ENCODE assay signal across 24 mouse cellular contexts in genomic region chr2:29387268-29387667, GRCm38 (mm10). TPM values are rescaled to one million over a fixed set of nuclear protein-coding genes. Genes with fewer than 3 reads are reported as not detected.
DNase-seq lines count a peak whose midpoint lies in the region; ATAC-seq and TF ChIP-seq lines count a peak whose summit lies in the region.
"Had no signal": no experiment of that assay in that cellular context is flagged by ENCODE, and none has a peak within 500 bp of the region (broad histone marks: within the 10 kb centered on the region; RNA-seq: fewer than 3 reads in every experiment).

No protein-coding gene starts in this region.

- no peak for TF ChIP-seq POLR2A in liver, adult 2 months (IDR thresholded peaks at IDR 0.05; ENCODE audit: extremely low read depth, insufficient read depth, low read length)

- H3K4me2 ChIP-seq in forebrain, embryonic 15.5 days (replicated peaks): no peak overlapping the region
- H3K4me2 ChIP-seq in forebrain, embryonic 12.5 days: no peak overlapping the region
- no peak overlapping the region for H3K4me2 ChIP-seq in liver, embryonic 12.5 days
- no peak overlapping the region for H3K4me2 ChIP-seq in liver, postnatal 0 days (ENCODE audit: low read depth, low read length)
- H3K4me2 ChIP-seq in liver, embryonic 11.5 days: no peak overlapping the region
- H3K4me2 ChIP-seq: embryonic facial prominence, embryonic 12.5 days had no signal

- peak; percentile 70 for DNase-seq in liver, adult 2 months (ENCODE audit: extremely low read depth, low read depth, low spot score)
- DNase-seq in liver, postnatal 0 days: no peak
- no peak for DNase-seq in liver, embryonic 11.5 days (ENCODE audit: low spot score)
- DNase-seq: adrenal gland, adult 8-10 months; adrenal gland, postnatal 14 days; adrenal gland, postnatal 36 days; B cell, adult 2 months; cerebellum, adult 11-12 months; cerebellum, adult 2 months; cerebellum, adult 9-10 months; cerebellum, postnatal 10 days; cerebellum, postnatal 25 days; forebrain, postnatal 0 days had no signal

- no peaks in the 10 kb centered on the region for H3K36me3 ChIP-seq in forebrain, embryonic 15.5 days
- no peaks in the 10 kb centered on the region for H3K36me3 ChIP-seq in forebrain, embryonic 12.5 days (replicated peaks)
- no peaks in the 10 kb centered on the region for H3K36me3 ChIP-seq in liver, adult 2 months (ENCODE audit: control insufficient read depth, insufficient read depth, low read length)
- no peaks in the 10 kb centered on the region for H3K36me3 ChIP-seq in liver, embryonic 12.5 days
- no peaks in the 10 kb centered on the region for H3K36me3 ChIP-seq in liver, postnatal 0 days (replicated peaks; ENCODE audit: insufficient read depth, low read length)
- H3K36me3 ChIP-seq in liver, embryonic 11.5 days (ENCODE audit: control insufficient read depth, insufficient read depth, low read length): no peaks in the 10 kb centered on the region
- H3K36me3 ChIP-seq: embryonic facial prominence, embryonic 10.5 days; embryonic facial prominence, embryonic 12.5 days had no signal

- H3K4me1 ChIP-seq in forebrain, embryonic 15.5 days: peaks cover 42% of the 10 kb centered on the region
- H3K4me1 ChIP-seq in forebrain, embryonic 12.5 days: peaks cover 25% of the 10 kb centered on the region
- H3K4me1 ChIP-seq in liver, adult 2 months (ENCODE audit: control insufficient read depth, insufficient read depth, low read length): peaks cover 11% of the 10 kb centered on the region
- H3K4me1 ChIP-seq in liver, embryonic 12.5 days: peaks cover 8% of the 10 kb centered on the region
- H3K4me1 ChIP-seq in liver, postnatal 0 days (ENCODE audit: insufficient read depth): peaks cover 7% of the 10 kb centered on the region; the same call in 1 of the 2 replicates
- no peaks in the 10 kb centered on the region for H3K4me1 ChIP-seq in liver, embryonic 11.5 days (replicated peaks; ENCODE audit: control insufficient read depth, insufficient read depth, low read length)
- H3K4me1 ChIP-seq: embryonic facial prominence, embryonic 12.5 days had no signal

- no peak overlapping the region for H3K9ac ChIP-seq in forebrain, embryonic 15.5 days (replicated peaks)
- no peak overlapping the region for H3K9ac ChIP-seq in forebrain, embryonic 12.5 days
- no peak overlapping the region for H3K9ac ChIP-seq in liver, adult 2 months (ENCODE audit: low read depth, low read length)
- no peak overlapping the region for H3K9ac ChIP-seq in liver, embryonic 12.5 days
- H3K9ac ChIP-seq in liver, postnatal 0 days (replicated peaks): no peak overlapping the region
- H3K9ac ChIP-seq in liver, embryonic 11.5 days (ENCODE audit: low read depth, low read length): no peak overlapping the region
- H3K9ac ChIP-seq: embryonic facial prominence, embryonic 12.5 days; forebrain, postnatal 0 days had no signal

- no peaks in the 10 kb centered on the region for H3K27me3 ChIP-seq in forebrain, embryonic 15.5 days
- H3K27me3 ChIP-seq in forebrain, embryonic 12.5 days: no peaks in the 10 kb centered on the region
- H3K27me3 ChIP-seq in liver, adult 2 months (ENCODE audit: control insufficient read depth, insufficient read depth, low read length): no peaks in the 10 kb centered on the region
- no peaks in the 10 kb centered on the region for H3K27me3 ChIP-seq in liver, embryonic 12.5 days (replicated peaks)
- no peaks in the 10 kb centered on the region for H3K27me3 ChIP-seq in liver, postnatal 0 days (ENCODE audit: insufficient read depth, low read length)
- no peaks in the 10 kb centered on the region for H3K27me3 ChIP-seq in liver, embryonic 11.5 days (replicated peaks; ENCODE audit: control insufficient read depth, insufficient read depth, low read length)
- H3K27me3 ChIP-seq: CH12.LX; embryonic facial prominence, embryonic 12.5 days; Patski had no signal

- no peak overlapping the region for H3K4me3 ChIP-seq in forebrain, embryonic 15.5 days
- H3K4me3 ChIP-seq in forebrain, embryonic 12.5 days (replicated peaks): no peak overlapping the region
- no peak overlapping the region for H3K4me3 ChIP-seq in liver, adult 2 months (ENCODE audit: insufficient read depth, low read depth, low read length)
- H3K4me3 ChIP-seq in liver, embryonic 12.5 days: no peak overlapping the region
- no peak overlapping the region for H3K4me3 ChIP-seq in liver, postnatal 0 days (ENCODE audit: low read depth, low read length)
- H3K4me3 ChIP-seq in liver, embryonic 11.5 days (ENCODE audit: low read depth, low read length): no peak overlapping the region
- H3K4me3 ChIP-seq: embryonic facial prominence, embryonic 10.5 days; embryonic facial prominence, embryonic 12.5 days had no signal

- peaks cover 25% of the 10 kb centered on the region; the same call in 1 of the 2 replicates for H3K79me2 ChIP-seq in liver, adult 2 months (ENCODE audit: control insufficient read depth, insufficient read depth, low read length)

- TF ChIP-seq CTCF in liver, adult 2 months (IDR thresholded peaks at IDR 0.05; ENCODE audit: low read depth, low read length): no peak
- no peak for TF ChIP-seq CTCF in liver, postnatal 0 days (IDR thresholded peaks at IDR 0.05; ENCODE audit: low read depth)

- H3K27ac ChIP-seq in forebrain, embryonic 15.5 days (replicated peaks): peak overlapping the region; percentile 87
- no peak overlapping the region for H3K27ac ChIP-seq in forebrain, embryonic 12.5 days
- H3K27ac ChIP-seq in liver, adult 2 months (replicated peaks; ENCODE audit: insufficient read depth, low read depth, low read length): no peak overlapping the region
- H3K27ac ChIP-seq in liver, embryonic 12.5 days: no peak overlapping the region
- 0 out of 2 replicates have a peak overlapping the region, but pooled peaks have one; percentile 44 for H3K27ac ChIP-seq in liver, postnatal 0 days (ENCODE audit: low read depth)
- H3K27ac ChIP-seq in liver, embryonic 11.5 days (ENCODE audit: low read depth, low read length): no peak overlapping the region
- H3K27ac ChIP-seq: embryonic facial prominence, embryonic 10.5 days; embryonic facial prominence, embryonic 12.5 days had no signal

- 82% methylated on average over 2 of the region's 2 CpGs for WGBS in forebrain, embryonic 15.5 days
- 98% methylated on average over 2 of the region's 2 CpGs for WGBS in forebrain, embryonic 12.5 days
- WGBS in liver, adult 2 months: 51% methylated on average over 2 of the region's 2 CpGs
- 74% methylated on average over 2 of the region's 2 CpGs for WGBS in liver, embryonic 12.5 days (ENCODE audit: insufficient replicate concordance)
- WGBS in liver, postnatal 0 days (ENCODE audit: insufficient replicate concordance): 55% methylated on average over 2 of the region's 2 CpGs
- WGBS in liver, embryonic 11.5 days: 77% methylated on average over 2 of the region's 2 CpGs

- no peak for ATAC-seq in forebrain, embryonic 15.5 days (replicated peaks)
- ATAC-seq in forebrain, embryonic 12.5 days (ENCODE audit: low FRiP score): no peak
- ATAC-seq in liver, embryonic 12.5 days: no peak
- peak; percentile 91 for ATAC-seq in liver, postnatal 0 days
- ATAC-seq in liver, embryonic 11.5 days (replicated peaks; ENCODE audit: low FRiP score): no peak
- ATAC-seq: activated CD4-positive, CD25-positive, alpha-beta regulatory T cell, adult 4 months; CD4-positive, CD25-positive, alpha-beta regulatory T cell, adult 4 months; forebrain, embryonic 14.5 days; forebrain, postnatal 0 days; Patski had no signal

- TF ChIP-seq EP300 in liver, postnatal 0 days (IDR thresholded peaks at IDR 0.05; ENCODE audit: low read depth): no peak

- no peaks in the 10 kb centered on the region for H3K9me3 ChIP-seq in forebrain, embryonic 15.5 days
- H3K9me3 ChIP-seq in forebrain, embryonic 12.5 days: no peaks in the 10 kb centered on the region
- H3K9me3 ChIP-seq in liver, embryonic 12.5 days (replicated peaks): no peaks in the 10 kb centered on the region
- H3K9me3 ChIP-seq in liver, postnatal 0 days (ENCODE audit: low read length): no peaks in the 10 kb centered on the region
- H3K9me3 ChIP-seq in liver, embryonic 11.5 days (ENCODE audit: control insufficient read depth, low read length): no peaks in the 10 kb centered on the region
- H3K9me3 ChIP-seq: embryonic facial prominence, embryonic 10.5 days; embryonic facial prominence, embryonic 12.5 days; G1E had no signal

RNA-seq across cellular contexts. Expression of gene Med27, which starts 40.6 kb away (rescaled TPM):
- 96.9 and 100 TPM in 2 replicates for polyA plus RNA-seq in forebrain, embryonic 15.5 days (2015; fragmentation: Nextera tagmentation; extraction: Ambion mirVana)
- polyA plus RNA-seq in forebrain, embryonic 12.5 days (2016; fragmentation: Nextera tagmentation; extraction: Ambion mirVana): 68.9 and 77.0 TPM in 2 replicates
- 5.7 and 5.9 TPM in 2 replicates for total RNA-seq in liver, adult 2 months (2014; rRNA removed)
- polyA plus RNA-seq in liver, adult 2 months (2012; rRNA removed): 13.2 and 13.5 TPM in 2 replicates
- polyA plus RNA-seq in liver, embryonic 12.5 days (2016; fragmentation: Nextera tagmentation; extraction: Ambion mirVana): 28.9 and 30.9 TPM in 2 replicates
- 10.4 and 13.0 TPM in 2 replicates for polyA plus RNA-seq in liver, postnatal 0 days (2015; fragmentation: Nextera tagmentation; extraction: Ambion mirVana)
- 42.8 and 45.9 TPM in 2 replicates for polyA plus RNA-seq in liver, embryonic 11.5 days (2014; fragmentation: Nextera tagmentation; extraction: Ambion mirVana)

Comparison
In these comparisons a context has a peak if more than half of its experiments do, and no peak if none do; other contexts are left out.
1. H3K27ac ChIP-seq: peak in forebrain, embryonic 15.5 days (single experiment) and liver, postnatal 0 days (single experiment); none in forebrain, embryonic 12.5 days (single experiment), liver, adult 2 months (single experiment), liver, embryonic 12.5 days (single experiment) and liver, embryonic 11.5 days (single experiment).